Mouse (Mus musculus) limb, embryonic 11.5 days (tissue): ENCODE results near the gene Insm2. TPM values are rescaled to one million over a fixed set of nuclear protein-coding genes. Genes with fewer than 3 reads are reported as not detected.

ENCODE experiments used
- ATAC-seq: fragments of 200-750 bp; cut with Nextera tagmentation; 2 replicates; pipeline ENCODE4 v1.8.0; 2017; ENCODE audit warnings: low read depth; ENCODE audit not compliant: insufficient number of reproducible peaks, low FRiP score, low TSS enrichment
- DNase-seq: peaks from one replicate; pipeline ENCODE4 v3.0.0-alpha.2; 2015; ENCODE audit warnings: low spot score
- H3K27ac ChIP-seq: fragments of 300-500 bp; sonication (generic); replicated peaks from 2 replicates; pipeline ENCODE4 v1.5.1; 2014; ENCODE audit warnings: low read depth, mild to moderate bottlenecking, low read length
- H3K27me3 ChIP-seq: fragments of 300-500 bp; sonication (generic); 2 replicates; pipeline ENCODE4 v1.6.1; 2014; ENCODE audit warnings: mild to moderate bottlenecking, low read length, mixed read lengths; ENCODE audit not compliant: control insufficient read depth, insufficient read depth
- H3K36me3 ChIP-seq: fragments of 300-500 bp; sonication (generic); 2 replicates; pipeline ENCODE4 v1.6.1; 2014; ENCODE audit warnings: mild to moderate bottlenecking, low read length, moderate library complexity, mixed read lengths; ENCODE audit not compliant: control insufficient read depth, insufficient read depth
- H3K4me1 ChIP-seq: fragments of 300-500 bp; sonication (generic); 2 replicates; pipeline ENCODE4 v1.6.1; 2014; ENCODE audit warnings: low read length, mixed read lengths; ENCODE audit not compliant: control insufficient read depth, insufficient read depth
- H3K4me2 ChIP-seq: fragments of 300-500 bp; sonication (generic); 2 replicates; pipeline ENCODE4 v1.6.1; 2014; ENCODE audit warnings: low read depth, mild to moderate bottlenecking, moderate library complexity; ENCODE audit not compliant: severe bottlenecking
- H3K4me3 ChIP-seq: fragments of 300-500 bp; sonication (generic); 2 replicates; pipeline ENCODE4 v1.5.1; 2014; ENCODE audit warnings: low read depth, low read length
- H3K9ac ChIP-seq: fragments of 300-500 bp; sonication (generic); 2 replicates; pipeline ENCODE4 v1.6.1; 2014; ENCODE audit warnings: mild to moderate bottlenecking, low read length
- H3K9me3 ChIP-seq: fragments of 300-500 bp; sonication (generic); 2 replicates; pipeline ENCODE4 v1.6.1; 2016; ENCODE audit warnings: low read length; ENCODE audit not compliant: control insufficient read depth
- WGBS: fragments of 180-500 bp; shearing (Covaris S2); extraction: QIAGEN DNeasy Blood & Tissue Kit; methylation state at CpG from one replicate; pipeline ENCODE4 v1.1.7; 2014; 5-methylcytosine and 5-hydroxymethylcytosine counted together
- polyA plus RNA-seq: library from polyadenylated mRNA; unstranded; fragments of >200 nt; fragmentation: Nextera tagmentation; extraction: Ambion mirVana; gene quantifications from 2 replicates; pipeline ENCODE4 v1.2.1, GENCODE M21; 2014

Insm2 gene
- polyA plus RNA-seq, 1 experiment from 2014 or later: 0.07 TPM

- H3K36me3 ChIP-seq: no peaks in the 10 kb centered on the region
- H3K9ac ChIP-seq: no peak overlapping the region
- no peak overlapping the region for H3K4me3 ChIP-seq
- no peak for ATAC-seq
- no peak overlapping the region for H3K4me2 ChIP-seq
- DNase-seq: no peak
- H3K27me3 ChIP-seq: no peaks in the 10 kb centered on the region
- 68% methylated on average over 3 of the region's 3 CpGs for WGBS
- no peaks in the 10 kb centered on the region for H3K9me3 ChIP-seq
- H3K27ac ChIP-seq: no peak overlapping the region
- no peaks in the 10 kb centered on the region for H3K4me1 ChIP-seq
Observed at GRCm38 (mm10) chr12:55622615-55623245, 23.5 kb downstream of the Insm2 start.

GRCm38 (mm10) chr12:55623254-55623653, 24.0 kb downstream of the Insm2 start:
- H3K4me1 ChIP-seq: no peaks in the 10 kb centered on the region
- H3K9ac ChIP-seq: no peak overlapping the region
- no peaks in the 10 kb centered on the region for H3K36me3 ChIP-seq
- H3K27me3 ChIP-seq: no peaks in the 10 kb centered on the region
- no peak for DNase-seq
- 90% methylated on average over 5 of the region's 5 CpGs for WGBS
- H3K4me3 ChIP-seq: no peak overlapping the region
- H3K4me2 ChIP-seq: no peak overlapping the region
- ATAC-seq: no peak
- H3K9me3 ChIP-seq: no peaks in the 10 kb centered on the region
- no peak overlapping the region for H3K27ac ChIP-seq

DNA sequence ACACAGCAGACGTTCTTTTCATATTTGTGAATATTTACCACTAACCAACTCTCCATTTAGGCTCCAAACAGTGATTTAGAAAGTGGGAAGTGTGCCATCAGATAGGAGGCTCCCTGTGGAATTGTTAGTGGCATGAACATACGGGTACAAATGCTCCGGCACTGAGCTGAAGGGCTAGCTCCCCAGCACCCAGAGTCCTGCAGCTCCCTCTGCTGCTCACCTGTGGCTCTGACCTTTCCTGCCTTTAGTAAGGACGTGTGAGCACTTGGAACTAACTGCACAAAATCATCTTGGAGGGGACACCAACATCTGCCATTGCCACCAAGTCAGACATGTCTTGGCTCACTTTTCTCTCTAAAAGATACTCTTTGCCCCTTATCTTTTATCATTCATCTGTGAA, 27.5 kb downstream of the Insm2 start:
- DNase-seq (peak; percentile 27), ATAC-seq (no peak)

GRCm38 (mm10) chr12:55648011-55648525, 48.8 kb downstream of the Insm2 start:
- no peaks in the 10 kb centered on the region for H3K4me1 ChIP-seq
- no peaks in the 10 kb centered on the region for H3K9me3 ChIP-seq
- ATAC-seq (no peak), DNase-seq (no peak)
- no peak overlapping the region for H3K4me2 ChIP-seq
- H3K36me3 ChIP-seq: no peaks in the 10 kb centered on the region
- H3K4me3 ChIP-seq: no peak overlapping the region
- 91% methylated on average over 7 of the region's 7 CpGs for WGBS
- H3K27me3 ChIP-seq: no peaks in the 10 kb centered on the region
- no peak overlapping the region for H3K9ac ChIP-seq
- no peak overlapping the region for H3K27ac ChIP-seq

More for the DNA sequence above, 27.5 kb downstream of the Insm2 start:
- Histone ChIP-seq H3K9ac (no peak overlapping the region), H3K4me1 (no peaks in the 10 kb centered on the region), H3K4me3 (no peak overlapping the region), H3K4me2 (no peak overlapping the region), H3K9me3 (no peaks in the 10 kb centered on the region), H3K36me3 (no peaks in the 10 kb centered on the region), H3K27me3 (no peaks in the 10 kb centered on the region), H3K27ac (no peak overlapping the region)
- 42% methylated on average over 4 of the region's 4 CpGs for WGBS

Other genes with a start within 250 kb of the Insm2 start
- gene Psma6, start 215.2 kb upstream of the Insm2 start, polyA plus RNA-seq: 478 and 499 TPM in 2 replicates
- 65.1 and 70.4 TPM in 2 replicates for gene Nfkbia, start 106.8 kb upstream of the Insm2 start, polyA plus RNA-seq
- not detected in 2 replicates for gene Aldoart2, start 34.2 kb upstream of the Insm2 start, polyA plus RNA-seq
- gene Ralgapa1, start 221.7 kb downstream of the Insm2 start, polyA plus RNA-seq: 15.5 and 15.7 TPM in 2 replicates
- gene Brms1l, start 236.9 kb downstream of the Insm2 start, polyA plus RNA-seq: 39.7 and 42.5 TPM in 2 replicates